Mouse (Mus musculus) limb, embryonic 13.5 days (tissue): ENCODE results near the gene Inpp4a. TPM values are rescaled to one million over a fixed set of nuclear protein-coding genes. Genes with fewer than 3 reads are reported as not detected.

ENCODE experiments used
- ATAC-seq: fragments of 200-750 bp; cut with Nextera tagmentation; 2 replicates; pipeline ENCODE4 v1.8.0; 2017; ENCODE audit warnings: low read depth, moderate number of reproducible peaks, moderate TSS enrichment; ENCODE audit not compliant: low FRiP score
- H3K27ac ChIP-seq: fragments of 300-500 bp; sonication (generic); 2 replicates; pipeline ENCODE4 v1.5.1; 2015; ENCODE audit warnings: inconsistent platforms, mild to moderate bottlenecking, moderate library complexity
- H3K27me3 ChIP-seq: fragments of 300-500 bp; sonication (generic); 2 replicates; pipeline ENCODE4 v1.6.1; 2015; ENCODE audit warnings: mild to moderate bottlenecking, inconsistent platforms
- H3K36me3 ChIP-seq: fragments of 300-500 bp; sonication (generic); 2 replicates; pipeline ENCODE4 v1.6.1; 2015; ENCODE audit warnings: inconsistent platforms, mild to moderate bottlenecking, moderate library complexity
- H3K4me1 ChIP-seq: fragments of 300-500 bp; sonication (generic); 2 replicates; pipeline ENCODE4 v1.6.1; 2015; ENCODE audit warnings: inconsistent platforms
- H3K4me2 ChIP-seq: fragments of 300-500 bp; sonication (generic); replicated peaks from 2 replicates; pipeline ENCODE4 v1.6.1; 2015; ENCODE audit warnings: inconsistent platforms, mild to moderate bottlenecking, moderate library complexity
- H3K4me3 ChIP-seq: fragments of 300-500 bp; sonication (generic); 2 replicates; pipeline ENCODE4 v1.5.1; 2015; ENCODE audit warnings: moderate library complexity, mild to moderate bottlenecking, inconsistent platforms
- H3K9ac ChIP-seq: fragments of 300-500 bp; sonication (generic); 2 replicates; pipeline ENCODE4 v1.6.1; 2015; ENCODE audit warnings: mild to moderate bottlenecking, inconsistent platforms
- H3K9me3 ChIP-seq: fragments of 300-500 bp; sonication (generic); 2 replicates; pipeline ENCODE4 v1.6.1; 2016; ENCODE audit warnings: inconsistent platforms
- WGBS: fragments of 180-500 bp; shearing (Covaris S2); methylation state at CpG from one replicate; pipeline ENCODE4 v1.1.7; 2015; 5-methylcytosine and 5-hydroxymethylcytosine counted together
- polyA plus RNA-seq: library from polyadenylated mRNA; unstranded; fragments of >200 nt; fragmentation: Nextera tagmentation; extraction: Ambion mirVana; gene quantifications from 2 replicates; pipeline ENCODE4 v1.2.1, GENCODE M21; 2015

Gene Inpp4a
- polyA plus RNA-seq, 1 experiment from 2014 or later, result 20.9 TPM

DNA sequence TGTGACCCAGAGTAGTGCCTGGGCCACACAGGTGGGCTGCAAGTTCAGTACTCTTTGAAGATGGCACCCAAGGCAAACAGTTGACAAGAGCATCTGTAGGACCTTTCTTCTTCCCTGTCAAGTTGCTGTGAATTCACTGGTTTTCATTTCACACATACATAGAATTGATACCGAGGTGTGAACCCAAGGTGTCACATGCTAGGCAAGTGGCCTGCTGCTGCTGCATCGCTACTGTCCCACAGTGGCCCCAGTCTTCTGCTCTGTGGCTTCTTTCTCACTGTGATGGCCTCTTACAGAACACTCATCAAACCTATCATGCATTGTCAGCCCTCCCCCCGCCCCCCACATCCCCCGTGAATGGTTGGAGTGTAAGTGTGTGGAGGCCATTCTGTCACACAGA lies 27.6 kb downstream of the Inpp4a start:
- ATAC-seq, result no peak
- 42% methylated on average over 4 of the region's 4 CpGs for WGBS
- peaks cover 11% of the 10 kb centered on the region for H3K4me1 ChIP-seq
- H3K27ac ChIP-seq, result no peak overlapping the region
- peaks cover 3% of the 10 kb centered on the region; the same call in 1 of the 2 replicates for H3K9me3 ChIP-seq
- no peaks in the 10 kb centered on the region for H3K27me3 ChIP-seq
- H3K4me2 ChIP-seq, result no peak overlapping the region
- peaks cover 9% of the 10 kb centered on the region; the same call in 1 of the 2 replicates for H3K36me3 ChIP-seq
- H3K4me3 ChIP-seq, result no peak overlapping the region
- no peak overlapping the region for H3K9ac ChIP-seq

DNA sequence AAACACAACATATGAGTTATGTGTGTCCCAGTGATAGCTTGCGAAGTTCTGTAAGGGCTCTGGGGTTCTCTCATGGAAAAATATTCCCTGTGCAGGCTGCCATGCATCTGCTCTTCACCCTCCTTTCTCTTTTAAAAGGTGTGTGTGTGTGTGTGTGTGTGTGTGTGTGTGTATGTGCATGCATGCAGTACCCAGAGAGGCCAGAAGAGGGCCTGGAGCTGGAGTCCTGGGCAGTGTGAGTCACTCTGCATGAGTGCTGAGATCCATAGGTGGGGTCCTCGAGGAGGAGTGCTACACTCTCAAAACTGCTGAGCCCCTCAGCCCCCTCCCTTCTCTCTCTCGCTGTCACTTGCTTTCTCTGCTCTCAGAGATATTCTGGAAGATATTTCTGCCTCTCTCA lies 29.5 kb downstream of the Inpp4a start:
- Histone ChIP-seq H3K4me2 (no peak overlapping the region), H3K4me1 (peaks cover 9% of the 10 kb centered on the region), H3K36me3 (peaks cover 9% of the 10 kb centered on the region; the same call in 1 of the 2 replicates), H3K27me3 (no peaks in the 10 kb centered on the region), H3K9ac (no peak overlapping the region), H3K9me3 (peaks cover 3% of the 10 kb centered on the region; the same call in 1 of the 2 replicates), H3K27ac (no peak overlapping the region), H3K4me3 (no peak overlapping the region)
- WGBS, result 90% methylated on average over 3 of the region's 3 CpGs
- ATAC-seq, result no peak

DNA sequence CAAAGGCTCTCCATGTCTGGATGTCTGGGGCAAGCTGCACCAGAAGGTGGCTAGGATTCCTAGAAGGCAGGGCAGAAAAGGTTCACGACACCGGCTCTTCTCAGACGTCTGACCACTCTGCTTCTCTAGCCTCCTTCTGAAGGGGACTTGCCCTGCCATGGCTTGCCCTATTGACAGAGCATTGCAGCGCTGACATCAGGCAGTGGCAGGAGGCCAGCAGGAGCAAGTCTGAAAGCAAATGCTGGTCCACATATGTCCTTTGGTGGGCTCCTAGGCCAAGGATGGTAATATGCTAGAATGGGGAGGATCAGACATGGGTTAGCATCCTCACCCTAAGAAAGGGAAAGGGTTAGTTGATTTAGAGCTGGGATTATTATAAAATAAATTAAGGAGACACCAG lies 30.2 kb downstream of the Inpp4a start:
- H3K27ac ChIP-seq, result no peak overlapping the region
- WGBS, result 75% methylated on average over 4 of the region's 4 CpGs
- peaks cover 9% of the 10 kb centered on the region; the same call in 1 of the 2 replicates for H3K36me3 ChIP-seq
- H3K9me3 ChIP-seq, result peaks cover 3% of the 10 kb centered on the region; the same call in 1 of the 2 replicates
- H3K4me1 ChIP-seq, result peaks cover 3% of the 10 kb centered on the region
- H3K9ac ChIP-seq, result no peak overlapping the region
- no peak for ATAC-seq
- H3K4me3 ChIP-seq, result no peak overlapping the region
- no peaks in the 10 kb centered on the region for H3K27me3 ChIP-seq
- no peak overlapping the region for H3K4me2 ChIP-seq

DNA sequence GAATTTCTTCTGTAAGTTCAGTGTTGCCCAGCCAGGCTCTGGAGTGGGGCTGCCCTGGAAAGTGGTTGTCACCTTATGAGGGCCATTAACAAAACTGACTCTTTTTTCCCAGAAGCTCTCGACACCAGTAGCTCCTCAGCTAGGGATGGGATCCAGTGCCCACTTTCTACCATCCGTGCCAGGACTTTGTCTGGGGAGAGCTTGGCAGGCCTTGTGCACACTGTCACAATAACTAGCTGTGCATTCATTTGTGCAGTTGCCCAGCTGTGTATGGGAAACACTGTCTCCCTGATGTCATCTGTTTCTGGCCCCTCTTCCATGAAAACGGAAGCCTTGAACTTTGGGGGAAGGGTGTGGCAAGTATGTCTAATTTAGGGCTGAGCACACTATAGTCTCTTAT lies 33.1 kb downstream of the Inpp4a start:
- Histone ChIP-seq H3K36me3 (peaks cover 9% of the 10 kb centered on the region; the same call in 1 of the 2 replicates), H3K4me2 (no peak overlapping the region), H3K9me3 (peaks cover 3% of the 10 kb centered on the region; the same call in 1 of the 2 replicates), H3K27me3 (no peaks in the 10 kb centered on the region), H3K4me3 (no peak overlapping the region), H3K4me1 (peaks cover 12% of the 10 kb centered on the region; the same call in 1 of the 2 replicates), H3K9ac (no peak overlapping the region), H3K27ac (no peak overlapping the region)
- WGBS, result 79% methylated on average over 3 of the region's 3 CpGs
- ATAC-seq, result no peak

GRCm38 (mm10) chr1:37333741-37334440 lies 34.2 kb downstream of the Inpp4a start:
- no peak overlapping the region for H3K4me2 ChIP-seq
- H3K9me3 ChIP-seq, result peaks cover 3% of the 10 kb centered on the region; the same call in 1 of the 2 replicates
- peaks cover 12% of the 10 kb centered on the region; the same call in 1 of the 2 replicates for H3K4me1 ChIP-seq
- H3K27me3 ChIP-seq, result no peaks in the 10 kb centered on the region
- peaks cover 5% of the 10 kb centered on the region; the same call in 1 of the 2 replicates for H3K36me3 ChIP-seq
- H3K9ac ChIP-seq, result no peak overlapping the region
- no peak overlapping the region for H3K4me3 ChIP-seq
- no peak for ATAC-seq
- no peak overlapping the region for H3K27ac ChIP-seq
- 83% methylated on average over 4 of the region's 4 CpGs for WGBS

DNA sequence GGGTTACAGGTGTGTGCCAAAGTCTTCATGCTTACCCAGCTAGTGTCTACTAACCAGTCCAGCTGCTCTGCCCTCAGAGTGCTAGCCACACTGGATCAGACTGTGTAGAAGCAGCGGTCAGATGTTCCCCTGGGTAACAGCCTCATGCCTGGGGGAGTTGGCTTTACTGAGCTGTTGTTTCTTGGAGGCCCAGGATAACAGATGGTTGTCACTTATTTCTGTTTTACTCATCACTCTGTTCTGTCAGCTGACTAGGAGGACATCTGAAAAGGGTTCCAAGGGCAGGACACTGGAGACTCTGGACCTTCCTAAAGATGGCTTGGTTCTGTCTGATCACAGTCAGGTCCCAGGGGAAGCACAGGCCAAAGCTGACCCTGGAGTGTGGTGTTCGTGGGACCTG lies 36.4 kb downstream of the Inpp4a start:
- no peaks in the 10 kb centered on the region for H3K27me3 ChIP-seq
- H3K9ac ChIP-seq, result no peak overlapping the region
- H3K36me3 ChIP-seq, result no peaks in the 10 kb centered on the region
- 87% methylated on average over 2 of the region's 2 CpGs for WGBS
- no peak overlapping the region for H3K27ac ChIP-seq
- no peak for ATAC-seq
- no peak overlapping the region for H3K4me3 ChIP-seq
- no peak overlapping the region for H3K4me2 ChIP-seq
- peaks cover 13% of the 10 kb centered on the region for H3K4me1 ChIP-seq
- no peaks in the 10 kb centered on the region for H3K9me3 ChIP-seq

- no peak overlapping the region for H3K4me3 ChIP-seq
- peaks cover 21% of the 10 kb centered on the region for H3K4me1 ChIP-seq
- WGBS, result 30% methylated on average over 2 of the region's 2 CpGs
- ATAC-seq, result no peak
- H3K4me2 ChIP-seq, result no peak overlapping the region
- no peak overlapping the region for H3K9ac ChIP-seq
- H3K36me3 ChIP-seq, result no peaks in the 10 kb centered on the region
- H3K27me3 ChIP-seq, result no peaks in the 10 kb centered on the region
- no peaks in the 10 kb centered on the region for H3K9me3 ChIP-seq
- no peak overlapping the region for H3K27ac ChIP-seq
These were observed 37.1 kb downstream of the Inpp4a start for GRCm38 (mm10) chr1:37336794-37337193.

GRCm38 (mm10) chr1:37337273-37337672 lies 37.6 kb downstream of the Inpp4a start:
- Histone ChIP-seq H3K4me3 (no peak overlapping the region), H3K9me3 (no peaks in the 10 kb centered on the region), H3K9ac (no peak overlapping the region), H3K27me3 (no peaks in the 10 kb centered on the region), H3K27ac (no peak overlapping the region), H3K4me2 (no peak overlapping the region), H3K36me3 (no peaks in the 10 kb centered on the region), H3K4me1 (peaks cover 24% of the 10 kb centered on the region)
- WGBS, result 73% methylated on average over 9 of the region's 9 CpGs
- ATAC-seq, result no peak

GRCm38 (mm10) chr1:37339144-37339543 lies 39.5 kb downstream of the Inpp4a start:
- no peaks in the 10 kb centered on the region for H3K9me3 ChIP-seq
- H3K4me1 ChIP-seq, result peaks cover 24% of the 10 kb centered on the region
- no peak overlapping the region for H3K4me3 ChIP-seq
- 92% methylated on average over 8 of the region's 8 CpGs for WGBS
- H3K27ac ChIP-seq, result no peak overlapping the region
- no peak overlapping the region for H3K9ac ChIP-seq
- H3K36me3 ChIP-seq, result no peaks in the 10 kb centered on the region
- ATAC-seq, result no peak
- no peaks in the 10 kb centered on the region for H3K27me3 ChIP-seq
- no peak overlapping the region for H3K4me2 ChIP-seq

DNA sequence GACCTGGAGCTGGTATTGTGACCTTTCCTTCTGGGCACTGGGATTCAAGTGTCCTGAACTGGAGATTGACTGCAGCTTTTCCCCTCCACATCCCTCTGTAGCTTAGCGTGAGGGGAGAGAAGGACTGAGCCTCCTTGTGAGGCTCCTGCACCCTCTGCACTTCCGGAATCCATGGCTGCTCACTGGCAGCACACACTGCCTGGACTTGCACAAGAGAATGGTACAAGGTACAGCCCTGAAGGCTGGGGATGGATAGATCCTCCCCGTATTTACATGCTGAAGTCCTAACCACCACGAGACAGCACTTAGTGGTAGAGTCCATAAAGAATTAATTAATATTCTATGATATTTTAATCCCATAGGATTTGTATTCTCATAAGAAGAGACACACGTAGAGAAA lies 41.7 kb downstream of the Inpp4a start:
- H3K27ac ChIP-seq, result no peak overlapping the region
- no peak overlapping the region for H3K4me3 ChIP-seq
- no peak overlapping the region for H3K9ac ChIP-seq
- no peaks in the 10 kb centered on the region for H3K36me3 ChIP-seq
- ATAC-seq, result no peak
- no peak overlapping the region for H3K4me2 ChIP-seq
- no peaks in the 10 kb centered on the region for H3K27me3 ChIP-seq
- H3K9me3 ChIP-seq, result no peaks in the 10 kb centered on the region
- 71% methylated on average over 5 of the region's 5 CpGs for WGBS
- H3K4me1 ChIP-seq, result peaks cover 21% of the 10 kb centered on the region

- H3K4me3 ChIP-seq, result no peak overlapping the region
- no peak overlapping the region for H3K27ac ChIP-seq
- no peaks in the 10 kb centered on the region for H3K9me3 ChIP-seq
- H3K27me3 ChIP-seq, result no peaks in the 10 kb centered on the region
- H3K4me1 ChIP-seq, result peaks cover 15% of the 10 kb centered on the region
- peak; percentile 57; the same call in 1 of the 2 replicates for ATAC-seq
- 80% methylated on average over 4 of the region's 4 CpGs for WGBS
- H3K9ac ChIP-seq, result no peak overlapping the region
- H3K36me3 ChIP-seq, result no peaks in the 10 kb centered on the region
- H3K4me2 ChIP-seq, result no peak overlapping the region
These were observed 42.2 kb downstream of the Inpp4a start for GRCm38 (mm10) chr1:37341914-37342313.

DNA sequence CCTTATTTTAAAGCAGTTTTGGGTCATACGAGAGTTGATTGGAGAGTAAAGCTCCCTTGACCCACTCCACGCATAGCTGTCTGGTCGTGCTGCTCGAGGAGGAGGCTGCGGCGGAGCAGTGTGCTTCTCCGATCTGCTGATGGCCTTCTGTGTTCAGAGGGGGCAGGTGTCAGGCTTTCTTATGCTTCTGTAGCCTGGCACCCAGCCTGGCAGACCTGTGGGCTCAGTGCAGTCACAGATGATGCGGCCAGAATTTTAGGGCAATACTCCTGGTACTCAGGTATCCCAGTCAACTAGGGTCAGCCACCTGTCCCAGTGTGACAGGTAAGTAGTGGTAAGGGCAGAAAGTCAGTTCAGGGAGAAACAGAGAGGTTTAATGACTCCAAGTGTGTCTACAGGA lies 42.9 kb downstream of the Inpp4a start:
- Histone ChIP-seq H3K4me3 (no peak overlapping the region), H3K4me1 (peaks cover 12% of the 10 kb centered on the region), H3K27ac (no peak overlapping the region), H3K9ac (no peak overlapping the region), H3K9me3 (no peaks in the 10 kb centered on the region), H3K27me3 (no peaks in the 10 kb centered on the region), H3K36me3 (no peaks in the 10 kb centered on the region), H3K4me2 (no peak overlapping the region)
- WGBS, result 86% methylated on average over 8 of the region's 8 CpGs
- no peak for ATAC-seq

GRCm38 (mm10) chr1:37343265-37343664 lies 43.6 kb downstream of the Inpp4a start:
- Histone ChIP-seq H3K4me1 (peaks cover 12% of the 10 kb centered on the region), H3K9me3 (no peaks in the 10 kb centered on the region), H3K36me3 (no peaks in the 10 kb centered on the region), H3K27me3 (no peaks in the 10 kb centered on the region), H3K9ac (no peak overlapping the region), H3K4me2 (no peak overlapping the region), H3K27ac (no peak overlapping the region), H3K4me3 (no peak overlapping the region)
- ATAC-seq, result no peak
- WGBS, result 92% methylated on average over 3 of the region's 3 CpGs
